Mouse (Mus musculus): ENCODE data around the gene Fhit. TPM values are rescaled to one million over a fixed set of nuclear protein-coding genes. Genes with fewer than 3 reads are reported as not detected.
"Not testable (repeated sequence)": the region's sequence is repeated elsewhere in the genome, so short reads cannot be mapped to it uniquely, and the experiment has no call there.

Fhit gene
- total and polyA plus RNA-seq, 2 experiments from 2014 or later = 2.5 to 12.5 TPM

- no peaks in the 10 kb centered on the region for H3K36me3 ChIP-seq (ENCODE audit: insufficient read depth, low read length)
- WGBS = 37% methylated on average over 2 of the region's 2 CpGs
Observed at GRCm38 (mm10) chr14:10795498-10796075, 366.2 kb downstream of the Fhit start.

GRCm38 (mm10) chr14:10783929-10784328 lies 377.9 kb downstream of the Fhit start:
- WGBS = 95% methylated on average over 3 of the region's 3 CpGs
- H3K27me3 ChIP-seq (ENCODE audit: insufficient read depth, low read length) = no peaks in the 10 kb centered on the region
- no peak overlapping the region for H3K4me3 ChIP-seq (ENCODE audit: low read length)
- TF ChIP-seq CTCF (IDR thresholded peaks at IDR 0.05; ENCODE audit: low read depth) = no peak
- no peaks in the 10 kb centered on the region for H3K4me1 ChIP-seq (ENCODE audit: insufficient read depth, low read length)
- no peaks in the 10 kb centered on the region for H3K9me3 ChIP-seq (ENCODE audit: low read length)
- DNase-seq (ENCODE audit: low spot score) (no peak), ATAC-seq (no peak)
- no peaks in the 10 kb centered on the region for H3K36me3 ChIP-seq (ENCODE audit: insufficient read depth, low read length)
- H3K4me2 ChIP-seq (ENCODE audit: low read depth, low read length) = no peak overlapping the region
- no peak overlapping the region for H3K27ac ChIP-seq
- H3K9ac ChIP-seq (replicated peaks; ENCODE audit: low read length) = no peak overlapping the region

More at GRCm38 (mm10) chr14:10795498-10796075, 366.2 kb downstream of the Fhit start:
- no peak overlapping the region for H3K4me3 ChIP-seq (ENCODE audit: low read length)
- H3K4me1 ChIP-seq (ENCODE audit: insufficient read depth, low read length) = no peaks in the 10 kb centered on the region; the same call in 1 of the 2 replicates
- DNase-seq (ENCODE audit: low spot score) = peak; percentile 79
- ATAC-seq = peak; percentile 61; the same call in 1 of the 2 replicates
- H3K4me2 ChIP-seq (ENCODE audit: low read depth, low read length) = no peak overlapping the region
- no peaks in the 10 kb centered on the region for H3K9me3 ChIP-seq (ENCODE audit: low read length)
- no peak overlapping the region for H3K27ac ChIP-seq
- H3K9ac ChIP-seq (replicated peaks; ENCODE audit: low read length) = no peak overlapping the region
- no peaks in the 10 kb centered on the region; the same call in 1 of the 2 replicates for H3K27me3 ChIP-seq (ENCODE audit: insufficient read depth, low read length)
- no peak for TF ChIP-seq CTCF (IDR thresholded peaks at IDR 0.05; ENCODE audit: low read depth)

- ATAC-seq (no peak), DNase-seq (ENCODE audit: low spot score) (no peak)
- no peaks in the 10 kb centered on the region for H3K9me3 ChIP-seq (ENCODE audit: low read length)
- WGBS = 95% methylated on average over 2 of the region's 2 CpGs
- H3K4me3 ChIP-seq (ENCODE audit: low read length) = no peak overlapping the region
- H3K4me2 ChIP-seq (ENCODE audit: low read depth, low read length) = no peak overlapping the region
- H3K4me1 ChIP-seq (ENCODE audit: insufficient read depth, low read length) = no peaks in the 10 kb centered on the region
- no peaks in the 10 kb centered on the region for H3K27me3 ChIP-seq (ENCODE audit: insufficient read depth, low read length)
- no peak for TF ChIP-seq CTCF (IDR thresholded peaks at IDR 0.05; ENCODE audit: low read depth)
- no peak overlapping the region for H3K27ac ChIP-seq
- no peaks in the 10 kb centered on the region for H3K36me3 ChIP-seq (ENCODE audit: insufficient read depth, low read length)
- H3K9ac ChIP-seq (replicated peaks; ENCODE audit: low read length) = no peak overlapping the region
Observed at GRCm38 (mm10) chr14:10778721-10779120, 383.1 kb downstream of the Fhit start.

- not testable (repeated sequence) for H3K27ac ChIP-seq; H3K4me1 ChIP-seq (ENCODE audit: insufficient read depth, low read length); H3K36me3 ChIP-seq (ENCODE audit: insufficient read depth, low read length); H3K27me3 ChIP-seq (ENCODE audit: insufficient read depth, low read length); H3K9me3 ChIP-seq (ENCODE audit: low read length); H3K4me2 ChIP-seq (ENCODE audit: low read depth, low read length); DNase-seq (ENCODE audit: low spot score); H3K4me3 ChIP-seq (ENCODE audit: low read length); ATAC-seq; H3K9ac ChIP-seq (replicated peaks; ENCODE audit: low read length)
- 94% methylated on average over 1 of the region's 1 CpGs for WGBS
Observed at GRCm38 (mm10) chr14:10754883-10755282, 407.0 kb downstream of the Fhit start.

- Histone ChIP-seq H3K4me2 (ENCODE audit: low read depth, low read length) (no peak overlapping the region), H3K27me3 (ENCODE audit: insufficient read depth, low read length) (no peaks in the 10 kb centered on the region), H3K4me1 (ENCODE audit: insufficient read depth, low read length) (no peaks in the 10 kb centered on the region), H3K27ac (no peak overlapping the region), H3K36me3 (ENCODE audit: insufficient read depth, low read length) (no peaks in the 10 kb centered on the region), H3K9ac (replicated peaks; ENCODE audit: low read length) (no peak overlapping the region), H3K9me3 (ENCODE audit: low read length) (no peaks in the 10 kb centered on the region), H3K4me3 (ENCODE audit: low read length) (no peak overlapping the region)
- no peak for ATAC-seq
- TF ChIP-seq CTCF (IDR thresholded peaks at IDR 0.05; ENCODE audit: low read depth) = no peak
- DNase-seq (ENCODE audit: low spot score) = no peak
- WGBS = 40% methylated on average over 2 of the region's 2 CpGs
Observed at GRCm38 (mm10) chr14:10738076-10738475, 423.8 kb downstream of the Fhit start.

GRCm38 (mm10) chr14:10722525-10722924 lies 439.3 kb downstream of the Fhit start:
- no peak overlapping the region for H3K9ac ChIP-seq (replicated peaks; ENCODE audit: low read length)
- no peaks in the 10 kb centered on the region for H3K27me3 ChIP-seq (ENCODE audit: insufficient read depth, low read length)
- no peaks in the 10 kb centered on the region for H3K4me1 ChIP-seq (ENCODE audit: insufficient read depth, low read length)
- DNase-seq (ENCODE audit: low spot score) = no peak
- H3K4me2 ChIP-seq (ENCODE audit: low read depth, low read length) = no peak overlapping the region
- H3K9me3 ChIP-seq (ENCODE audit: low read length) = no peaks in the 10 kb centered on the region
- no peak for TF ChIP-seq CTCF (IDR thresholded peaks at IDR 0.05; ENCODE audit: low read depth)
- no peak overlapping the region for H3K27ac ChIP-seq
- H3K4me3 ChIP-seq (ENCODE audit: low read length) = no peak overlapping the region
- ATAC-seq = no peak
- no peaks in the 10 kb centered on the region for H3K36me3 ChIP-seq (ENCODE audit: insufficient read depth, low read length)

GRCm38 (mm10) chr14:10712916-10713315 lies 448.9 kb downstream of the Fhit start:
- DNase-seq (ENCODE audit: low spot score) = no peak
- Histone ChIP-seq H3K4me3 (ENCODE audit: low read length) (no peak overlapping the region), H3K4me2 (ENCODE audit: low read depth, low read length) (no peak overlapping the region), H3K4me1 (ENCODE audit: insufficient read depth, low read length) (no peaks in the 10 kb centered on the region), H3K27ac (no peak overlapping the region), H3K9ac (replicated peaks; ENCODE audit: low read length) (no peak overlapping the region), H3K9me3 (ENCODE audit: low read length) (no peaks in the 10 kb centered on the region), H3K27me3 (ENCODE audit: insufficient read depth, low read length) (no peaks in the 10 kb centered on the region), H3K36me3 (ENCODE audit: insufficient read depth, low read length) (no peaks in the 10 kb centered on the region)
- 63% methylated on average over 3 of the region's 3 CpGs for WGBS
- ATAC-seq = no peak
- no peak for TF ChIP-seq CTCF (IDR thresholded peaks at IDR 0.05; ENCODE audit: low read depth)

All from hindbrain, postnatal 0 days (tissue).